Mouse (Mus musculus) ES-E14 (cell line): ENCODE results near the gene 1110051M20Rik.

Experiments
- HCFC1 ChIP-seq: IDR thresholded peaks from 2 replicates; pipeline ENCODE4 v1.6.1; 2012; ENCODE audit warnings: low read length, inconsistent platforms, borderline replicate concordance; ENCODE audit not compliant: insufficient read depth
- MAFK ChIP-seq: IDR thresholded peaks from 2 replicates; pipeline ENCODE4 v1.6.1; 2014; ENCODE audit warnings: mild to moderate bottlenecking, low read depth, low read length, inconsistent platforms; ENCODE audit not compliant: insufficient read depth
- ZC3H11A ChIP-seq: IDR thresholded peaks from 2 replicates; pipeline ENCODE4 v1.6.1; 2012; ENCODE audit warnings: low read depth, mild to moderate bottlenecking, inconsistent platforms, low read length, borderline replicate concordance
- ZNF384 ChIP-seq: IDR thresholded peaks from 2 replicates; pipeline ENCODE4 v1.6.1; 2012; ENCODE audit warnings: low read depth, low read length, inconsistent platforms

- TF ChIP-seq ZC3H11A = no peak
- TF ChIP-seq MAFK = no peak
- TF ChIP-seq ZNF384 = no peak
- no peak for TF ChIP-seq HCFC1
Observed at GRCm38 (mm10) chr2:91295895-91296294, 148.6 kb downstream of the 1110051M20Rik start.
